ENCODE assay signal across 8 mouse cellular contexts in genomic region chr4:98004108-98004625, GRCm38 (mm10).
A peak's percentile ranks its signal among the peaks of the same experiment; 100 is the strongest.
DNase-seq lines count a peak whose midpoint lies in the region; ATAC-seq and TF ChIP-seq lines count a peak whose summit lies in the region.

No protein-coding gene starts in this region.

- ATAC-seq in forebrain, embryonic 12.5 days (ENCODE audit: low FRiP score) = peak; percentile 85
- peak; percentile 80 for ATAC-seq in heart, embryonic 14.5 days (ENCODE audit: insufficient number of reproducible peaks, insufficient read depth, low FRiP score, low read depth)
- ATAC-seq in limb, embryonic 15.5 days (ENCODE audit: insufficient number of reproducible peaks, low FRiP score, low TSS enrichment, low read depth) = peak; percentile 85
- ATAC-seq in inflammation-experienced regulatory T-cells, adult 6 months = no peak

- peaks cover 8% of the 10 kb centered on the region; the same call in 1 of the 2 replicates for H3K36me3 ChIP-seq in forebrain, embryonic 12.5 days (replicated peaks)
- H3K36me3 ChIP-seq in heart, embryonic 14.5 days (ENCODE audit: control insufficient read depth, insufficient read depth, low read length) = peaks cover 13% of the 10 kb centered on the region
- peaks cover 6% of the 10 kb centered on the region; the same call in 1 of the 2 replicates for H3K36me3 ChIP-seq in limb, embryonic 15.5 days
- H3K36me3 ChIP-seq in myocyte (ENCODE audit: control insufficient read depth, insufficient read depth) = no peaks in the 10 kb centered on the region

- no peak for TF ChIP-seq POLR2A in myocyte (IDR thresholded peaks at IDR 0.05; ENCODE audit: insufficient read length, low read depth)

- peak overlapping the region; percentile 59 for H3K27ac ChIP-seq in brown adipose tissue, adult 24 weeks (replicated peaks; ENCODE audit: low read depth, low read length)
- H3K27ac ChIP-seq in forebrain, embryonic 12.5 days = peak overlapping the region; percentile 85
- peak overlapping the region; percentile 96 for H3K27ac ChIP-seq in heart, embryonic 14.5 days (replicated peaks in 1 of 2; ENCODE audit: control insufficient read depth in 1 of 2, insufficient read depth in 1 of 2, low read depth in 2 of 2, low read length in 2 of 2)
- peak overlapping the region; percentile 89 for H3K27ac ChIP-seq in limb, embryonic 15.5 days

- WGBS in forebrain, embryonic 12.5 days = 4% methylated on average over 11 of the region's 11 CpGs
- WGBS in heart, embryonic 14.5 days = 2% methylated on average over 11 of the region's 11 CpGs
- WGBS in limb, embryonic 15.5 days = 9% methylated on average over 11 of the region's 11 CpGs

- H3K4me1 ChIP-seq in brown adipose tissue, adult 24 weeks (ENCODE audit: control insufficient read depth, insufficient read depth, insufficient read length, low read length) = peaks cover 15% of the 10 kb centered on the region
- peaks cover 40% of the 10 kb centered on the region for H3K4me1 ChIP-seq in forebrain, embryonic 12.5 days
- H3K4me1 ChIP-seq in heart, embryonic 14.5 days (ENCODE audit: control insufficient read depth in 2 of 2, insufficient read depth in 2 of 2, low read length in 2 of 2) = peaks cover 17 to 52% of the 10 kb centered on the region in 2 experiments
- peaks cover 36% of the 10 kb centered on the region for H3K4me1 ChIP-seq in limb, embryonic 15.5 days

- H3K9me3 ChIP-seq in forebrain, embryonic 12.5 days = no peaks in the 10 kb centered on the region
- H3K9me3 ChIP-seq in heart, embryonic 14.5 days (ENCODE audit: control insufficient read depth, low read length) = no peaks in the 10 kb centered on the region
- H3K9me3 ChIP-seq in limb, embryonic 15.5 days = no peaks in the 10 kb centered on the region

- H3K9ac ChIP-seq in forebrain, embryonic 12.5 days = 0 out of 2 replicates have a peak overlapping the region, but pooled peaks have one; percentile 12
- H3K9ac ChIP-seq in heart, embryonic 14.5 days (ENCODE audit: low read length) = peak overlapping the region; percentile 65
- no peak overlapping the region; the same call in 1 of the 2 replicates for H3K9ac ChIP-seq in limb, embryonic 15.5 days

- H3K4me3 ChIP-seq in brown adipose tissue, adult 24 weeks (ENCODE audit: insufficient read depth, low read depth, low read length) = no peak overlapping the region
- H3K4me3 ChIP-seq in forebrain, embryonic 12.5 days (replicated peaks) = no peak overlapping the region
- 0 out of 4 replicates have a peak overlapping the region, but pooled peaks of 1 of the 2 experiments have one; percentile 3 for H3K4me3 ChIP-seq in heart, embryonic 14.5 days (ENCODE audit: control insufficient read depth in 1 of 2, insufficient read depth in 1 of 2, low read depth in 1 of 2, low read length in 2 of 2)
- peak overlapping the region; percentile 5; the same call in 1 of the 2 replicates for H3K4me3 ChIP-seq in limb, embryonic 15.5 days
- no peak overlapping the region for H3K4me3 ChIP-seq in myocyte

- no peak overlapping the region for H3ac ChIP-seq in myocyte (ENCODE audit: control insufficient read depth, insufficient read length)

- peak overlapping the region; percentile 25 for H3K4me2 ChIP-seq in forebrain, embryonic 12.5 days
- H3K4me2 ChIP-seq in heart, embryonic 14.5 days (ENCODE audit: low read length) = peak overlapping the region; percentile 48
- H3K4me2 ChIP-seq in limb, embryonic 15.5 days = peak overlapping the region; percentile 17; the same call in 1 of the 2 replicates
- peak overlapping the region; percentile 65 for H3K4me2 ChIP-seq in myocyte (ENCODE audit: low read depth)

- no peaks in the 10 kb centered on the region for H3K27me3 ChIP-seq in forebrain, embryonic 12.5 days
- H3K27me3 ChIP-seq in heart, embryonic 14.5 days (ENCODE audit: control insufficient read depth, insufficient read depth, low read length) = no peaks in the 10 kb centered on the region
- no peaks in the 10 kb centered on the region for H3K27me3 ChIP-seq in limb, embryonic 15.5 days
- H3K27me3 ChIP-seq in myocyte (ENCODE audit: control insufficient read depth, insufficient read depth, insufficient read length) = no peaks in the 10 kb centered on the region

- no peaks in the 10 kb centered on the region for H3K79me2 ChIP-seq in myocyte (ENCODE audit: control insufficient read depth, insufficient read depth)

- DNase-seq in kidney, postnatal 10 days = peak; percentile 68
- DNase-seq in testis, postnatal 14 days (ENCODE audit: low spot score) = peak; percentile 37

TF ChIP-seq in myocyte, 11 proteins besides CTCF, POLR2A, EP300 and RAD21:
- TF ChIP-seq MYOG (IDR thresholded peaks at IDR 0.05; ENCODE audit: control insufficient read depth in 1 of 3, insufficient read depth in 1 of 3, insufficient read length in 2 of 3, low read depth in 2 of 3) = peak in 1 of 3 experiments; percentile 59
- no peak for TF ChIP-seq SRF (IDR thresholded peaks at IDR 0.05; ENCODE audit: control insufficient read depth, insufficient read length, low read depth)
- peak in 1 of 3 experiments; percentile 18 for TF ChIP-seq MYOD1 (IDR thresholded peaks at IDR 0.05; ENCODE audit: control insufficient read depth in 1 of 3, insufficient read length in 2 of 3, low read depth in 2 of 3)
- TF ChIP-seq E2F4 (IDR thresholded peaks at IDR 0.05; ENCODE audit: insufficient read depth) = no peak
